Mouse (Mus musculus) embryonic facial prominence, embryonic 10.5 days (tissue): Measurements from ENCODE around the gene Akt1. TPM values are rescaled to one million over a fixed set of nuclear protein-coding genes. Genes with fewer than 3 reads are reported as not detected.

Experiments
- DNase-seq: peaks from one replicate; pipeline ENCODE4 v3.0.0-alpha.2; 2017; ENCODE audit warnings: low spot score
- H3K27ac ChIP-seq: fragments of 300-500 bp; sonication (generic); replicated peaks from 2 replicates; pipeline ENCODE4 v1.5.1; 2016; ENCODE audit warnings: mild to moderate bottlenecking
- H3K27me3 ChIP-seq: fragments of 300-500 bp; sonication (generic); replicated peaks from 2 replicates; pipeline ENCODE4 v1.6.1; 2016; ENCODE audit warnings: low read depth, mild to moderate bottlenecking; ENCODE audit not compliant: poor library complexity, severe bottlenecking
- H3K36me3 ChIP-seq: fragments of 300-500 bp; sonication (generic); replicated peaks from 2 replicates; pipeline ENCODE4 v1.6.1; 2016; ENCODE audit warnings: mild to moderate bottlenecking, moderate library complexity
- H3K4me1 ChIP-seq: fragments of 300-500 bp; sonication (generic); 2 replicates; pipeline ENCODE4 v1.6.1; 2016
- H3K4me3 ChIP-seq: fragments of 300-500 bp; sonication (generic); 2 replicates; pipeline ENCODE4 v1.5.1; 2016; ENCODE audit warnings: mild to moderate bottlenecking, moderate library complexity
- H3K9me3 ChIP-seq: fragments of 300-500 bp; sonication (generic); 2 replicates; pipeline ENCODE4 v1.6.1; 2016; ENCODE audit warnings: mild to moderate bottlenecking
- WGBS: fragments of 180-500 bp; shearing (Covaris S2); methylation state at CpG from one replicate; pipeline ENCODE4 v1.1.7; 2016; 5-methylcytosine and 5-hydroxymethylcytosine counted together
- polyA plus RNA-seq: library from polyadenylated mRNA; unstranded; fragments of >200 nt; fragmentation: Nextera tagmentation; extraction: Ambion mirVana; gene quantifications from 2 replicates; pipeline ENCODE4 v1.2.1, GENCODE M21; 2016

Akt1 gene
- polyA plus RNA-seq, 1 experiment from 2014 or later, result 47.0 TPM

GRCm38 (mm10) chr12:112707573-112707869 is 32.8 kb upstream of the Akt1 start:
- Histone ChIP-seq H3K9me3 (no peaks in the 10 kb centered on the region), H3K27ac (no peak overlapping the region), H3K36me3 (no peaks in the 10 kb centered on the region), H3K4me1 (peaks cover 13% of the 10 kb centered on the region; the same call in 1 of the 2 replicates), H3K27me3 (peaks cover 43% of the 10 kb centered on the region), H3K4me3 (peak overlapping the region; percentile 42; the same call in 1 of the 2 replicates)
- no peak for DNase-seq
- WGBS, result 24% methylated on average over 8 of the region's 8 CpGs

- 16% methylated on average over 32 of the region's 32 CpGs for WGBS
- Histone ChIP-seq H3K4me1 (peaks cover 15% of the 10 kb centered on the region; the same call in 1 of the 2 replicates), H3K27ac (no peak overlapping the region), H3K4me3 (peak overlapping the region; percentile 42), H3K27me3 (peaks cover 49% of the 10 kb centered on the region), H3K9me3 (no peaks in the 10 kb centered on the region), H3K36me3 (no peaks in the 10 kb centered on the region)
- peak; percentile 91 for DNase-seq
Measured at GRCm38 (mm10) chr12:112706704-112707572, 32.3 kb upstream of the Akt1 start.

- no peak overlapping the region for H3K27ac ChIP-seq
- H3K27me3 ChIP-seq, result peaks cover 70% of the 10 kb centered on the region
- H3K36me3 ChIP-seq, result no peaks in the 10 kb centered on the region
- no peaks in the 10 kb centered on the region for H3K9me3 ChIP-seq
- H3K4me1 ChIP-seq, result peaks cover 28% of the 10 kb centered on the region
- no peak for DNase-seq
- WGBS, result 75% methylated on average over 6 of the region's 6 CpGs
- H3K4me3 ChIP-seq, result no peak overlapping the region
Measured at GRCm38 (mm10) chr12:112702374-112703320, 28.0 kb upstream of the Akt1 start.

GRCm38 (mm10) chr12:112700522-112700921 is 25.8 kb upstream of the Akt1 start:
- no peaks in the 10 kb centered on the region for H3K9me3 ChIP-seq
- no peaks in the 10 kb centered on the region for H3K36me3 ChIP-seq
- peaks cover 17% of the 10 kb centered on the region for H3K4me1 ChIP-seq
- H3K27ac ChIP-seq, result peak overlapping the region; percentile 32; the same call in 1 of the 2 replicates
- DNase-seq, result peak; percentile 53
- 13% methylated on average over 15 of the region's 15 CpGs for WGBS
- peak overlapping the region; percentile 16; the same call in 1 of the 2 replicates for H3K4me3 ChIP-seq
- H3K27me3 ChIP-seq, result peaks cover 63% of the 10 kb centered on the region

GRCm38 (mm10) chr12:112696806-112697425 is 22.2 kb upstream of the Akt1 start:
- no peaks in the 10 kb centered on the region for H3K9me3 ChIP-seq
- DNase-seq, result no peak
- H3K27me3 ChIP-seq, result peaks cover 58% of the 10 kb centered on the region
- WGBS, result 80% methylated on average over 3 of the region's 3 CpGs
- H3K4me1 ChIP-seq, result peaks cover 39% of the 10 kb centered on the region
- H3K4me3 ChIP-seq, result no peak overlapping the region
- H3K27ac ChIP-seq, result no peak overlapping the region
- H3K36me3 ChIP-seq, result no peaks in the 10 kb centered on the region

- Histone ChIP-seq H3K4me1 (peaks cover 25% of the 10 kb centered on the region), H3K27me3 (peaks cover 30% of the 10 kb centered on the region), H3K9me3 (no peaks in the 10 kb centered on the region), H3K27ac (peak overlapping the region; percentile 95; the same call in 1 of the 2 replicates), H3K4me3 (peak overlapping the region; percentile 82), H3K36me3 (peaks cover 4% of the 10 kb centered on the region; the same call in 1 of the 2 replicates)
- no peak for DNase-seq
- 84% methylated on average over 10 of the region's 10 CpGs for WGBS
Measured at GRCm38 (mm10) chr12:112694127-112694475, 19.4 kb upstream of the Akt1 start.

- Histone ChIP-seq H3K9me3 (no peaks in the 10 kb centered on the region), H3K27ac (peak overlapping the region; percentile 95), H3K4me1 (peaks cover 25% of the 10 kb centered on the region), H3K27me3 (peaks cover 24% of the 10 kb centered on the region), H3K4me3 (peak overlapping the region; percentile 82), H3K36me3 (peaks cover 4% of the 10 kb centered on the region; the same call in 1 of the 2 replicates)
- DNase-seq, result peak; percentile 96
- 4% methylated on average over 54 of the region's 54 CpGs for WGBS
Measured at GRCm38 (mm10) chr12:112693185-112694126, 18.8 kb upstream of the Akt1 start.

GRCm38 (mm10) chr12:112688458-112688857 is 13.8 kb upstream of the Akt1 start:
- DNase-seq, result no peak
- H3K36me3 ChIP-seq, result peaks cover 4% of the 10 kb centered on the region; the same call in 1 of the 2 replicates
- H3K27me3 ChIP-seq, result peaks cover 12% of the 10 kb centered on the region
- no peaks in the 10 kb centered on the region for H3K9me3 ChIP-seq
- no peak overlapping the region for H3K4me3 ChIP-seq
- H3K27ac ChIP-seq, result no peak overlapping the region
- WGBS, result 74% methylated on average over 15 of the region's 15 CpGs
- peaks cover 15% of the 10 kb centered on the region for H3K4me1 ChIP-seq

GRCm38 (mm10) chr12:112683351-112683750 is 8.7 kb upstream of the Akt1 start:
- H3K4me3 ChIP-seq, result no peak overlapping the region
- H3K9me3 ChIP-seq, result no peaks in the 10 kb centered on the region
- no peak for DNase-seq
- peaks cover 16% of the 10 kb centered on the region for H3K4me1 ChIP-seq
- WGBS, result 66% methylated on average over 7 of the region's 7 CpGs
- H3K27ac ChIP-seq, result no peak overlapping the region
- peaks cover 63% of the 10 kb centered on the region for H3K27me3 ChIP-seq
- 0 out of 2 replicates have a peak, but pooled peaks cover 4% of the 10 kb centered on the region for H3K36me3 ChIP-seq

- Histone ChIP-seq H3K36me3 (0 out of 2 replicates have a peak, but pooled peaks cover 4% of the 10 kb centered on the region), H3K27me3 (peaks cover 78% of the 10 kb centered on the region), H3K27ac (peak overlapping the region; percentile 80), H3K4me3 (peak overlapping the region; percentile 74), H3K9me3 (no peaks in the 10 kb centered on the region), H3K4me1 (peaks cover 39% of the 10 kb centered on the region)
- peak; percentile 71 for DNase-seq
- 3% methylated on average over 82 of the region's 87 CpGs for WGBS
Measured at GRCm38 (mm10) chr12:112679027-112679996, 4.6 kb upstream of the Akt1 start.
